Mouse (Mus musculus) c-Kit-positive CD71-positive TER-119-negative erythroid progenitor cells, embryonic 14.5 days (primary cell): ENCODE data around the gene Zcchc2.

Experiments used
- DNase-seq: peaks from one replicate; pipeline ENCODE4 v3.0.0-alpha.2; 2013; ENCODE audit warnings: low read depth

Gene Zcchc2

DNA sequence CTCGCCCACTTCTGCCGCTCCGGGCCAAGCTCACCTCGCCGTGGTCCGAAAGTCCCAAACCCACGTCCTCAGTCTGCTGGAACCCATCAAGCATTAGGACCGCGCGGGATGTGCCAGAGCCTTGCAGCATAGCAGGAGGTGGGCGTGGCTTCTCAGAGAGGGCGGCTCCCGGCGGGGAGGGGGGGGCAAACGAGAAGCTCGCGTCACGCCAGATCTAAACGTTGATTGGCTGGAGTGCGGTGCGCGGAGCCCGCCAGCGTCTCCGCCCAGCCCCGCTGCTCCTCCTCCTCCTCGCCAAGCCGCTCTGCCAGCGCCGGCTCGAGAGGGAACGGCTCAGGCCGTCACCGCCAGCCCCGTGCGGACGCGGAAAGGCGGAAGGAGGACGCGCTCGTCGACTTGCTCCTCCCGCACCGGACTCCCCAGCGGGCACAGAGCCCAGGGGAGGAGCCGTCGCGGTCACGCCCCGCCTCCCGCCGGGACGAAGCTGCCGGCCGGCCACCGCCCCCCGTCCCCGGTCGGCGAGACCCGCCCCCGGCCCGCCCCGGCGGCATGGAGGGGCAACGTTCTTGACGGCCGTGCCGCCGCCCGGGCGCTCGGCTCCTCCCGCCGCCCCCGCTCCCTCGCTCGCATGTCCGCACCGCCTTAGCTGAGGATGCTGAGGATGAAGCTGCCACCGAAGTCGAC lies at the start of gene Zcchc2:
Zcchc2 (plus strand) TSS at position 269 of the 684 bp plus-strand sequence.
- peak; percentile 91 for DNase-seq

DNA sequence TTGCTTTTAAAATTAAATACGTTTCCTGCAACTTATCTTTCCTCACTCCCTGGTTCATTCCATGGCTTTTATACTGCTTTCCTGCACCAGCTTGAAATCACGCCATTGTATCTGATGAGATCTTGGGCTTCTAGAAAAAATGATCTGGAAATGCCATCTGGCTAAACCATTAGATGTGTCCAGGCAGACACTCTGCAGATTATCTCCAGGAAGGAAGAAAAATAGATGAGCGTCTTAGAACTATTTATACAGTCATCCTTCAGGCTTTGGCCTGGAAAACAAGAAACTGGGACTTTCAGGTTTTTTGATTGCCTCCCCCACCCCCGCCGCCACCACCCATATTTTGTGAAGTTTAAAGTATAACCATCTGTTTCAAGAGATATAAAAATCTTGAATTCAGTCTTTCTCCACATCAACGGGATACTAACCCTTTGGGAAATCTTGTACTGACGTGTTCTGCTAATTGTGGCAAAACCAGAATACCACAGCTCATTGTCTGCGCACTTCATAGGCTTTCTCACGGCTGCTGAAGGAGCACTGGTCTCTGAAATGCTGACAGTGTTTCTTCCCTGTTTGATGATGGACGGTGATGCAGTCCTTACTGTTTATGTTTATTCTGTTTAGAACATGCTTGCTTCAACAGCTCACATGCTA lies 45.2 kb upstream of the Zcchc2 start:
- DNase-seq: no peak

DNA sequence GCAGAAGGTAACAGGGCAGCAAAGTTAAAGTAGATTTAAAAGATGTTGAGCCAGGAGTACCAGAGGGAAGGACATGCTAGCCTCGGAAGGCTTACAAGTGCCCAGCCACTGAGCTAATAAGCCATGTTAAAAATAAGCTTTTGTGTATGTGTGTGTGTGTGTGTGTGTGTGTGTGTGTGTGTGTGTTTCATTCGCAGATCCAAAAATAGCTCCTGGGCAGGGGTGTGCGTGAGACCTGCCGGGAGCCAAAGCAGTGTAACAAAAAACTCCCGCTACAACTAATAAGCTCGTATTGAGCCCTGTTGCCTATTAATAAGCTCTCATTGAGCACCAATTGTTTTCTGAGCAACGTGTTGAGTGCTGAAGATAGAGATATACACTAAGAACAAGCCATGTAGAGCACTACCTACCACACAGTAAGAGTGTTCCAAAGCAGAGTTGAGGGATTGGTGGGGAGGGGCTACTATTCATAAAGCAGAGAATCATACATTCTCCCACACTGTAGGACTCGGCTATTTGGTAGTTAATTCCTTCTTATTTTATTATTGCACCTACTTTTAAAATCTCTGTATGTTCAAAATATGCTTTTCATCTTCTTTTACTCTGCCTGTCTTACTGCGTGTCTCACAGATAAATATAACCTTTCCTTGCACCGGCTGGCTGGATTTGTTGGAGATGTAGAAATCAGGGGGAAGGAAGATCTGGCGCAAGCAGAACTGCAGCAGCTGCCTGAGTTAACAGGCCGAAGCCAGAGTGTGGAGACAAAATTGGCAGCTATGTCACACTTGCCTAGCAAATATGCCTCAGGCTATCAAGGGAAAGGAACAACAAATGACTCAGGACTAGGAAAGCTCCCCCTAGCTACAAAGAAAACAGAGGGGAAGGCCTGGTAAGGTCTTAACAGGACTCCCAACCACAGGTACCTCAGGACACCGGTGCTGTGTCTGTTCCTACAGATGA lies 43.3 kb upstream of the Zcchc2 start:
- DNase-seq: no peak

DNA sequence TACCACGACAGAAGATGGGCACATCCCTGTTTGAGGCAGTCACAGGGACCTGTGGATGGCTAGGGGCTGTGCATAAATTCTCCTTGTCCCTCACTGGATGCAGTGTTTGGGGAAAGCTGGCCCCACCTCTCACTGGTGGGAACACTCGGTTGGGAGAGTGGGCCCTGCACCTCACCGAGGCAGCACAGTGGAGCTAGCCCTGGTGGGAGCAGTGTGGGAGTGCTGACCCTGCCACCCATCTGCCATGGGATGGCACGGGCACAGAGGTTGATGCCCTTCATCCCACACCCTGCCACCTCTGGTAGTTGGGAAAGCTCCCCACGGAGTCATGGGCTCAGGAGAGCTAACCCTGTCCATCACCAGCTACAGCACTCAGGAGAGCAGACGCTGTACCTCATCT lies 41.9 kb upstream of the Zcchc2 start:
- DNase-seq: no peak

DNA sequence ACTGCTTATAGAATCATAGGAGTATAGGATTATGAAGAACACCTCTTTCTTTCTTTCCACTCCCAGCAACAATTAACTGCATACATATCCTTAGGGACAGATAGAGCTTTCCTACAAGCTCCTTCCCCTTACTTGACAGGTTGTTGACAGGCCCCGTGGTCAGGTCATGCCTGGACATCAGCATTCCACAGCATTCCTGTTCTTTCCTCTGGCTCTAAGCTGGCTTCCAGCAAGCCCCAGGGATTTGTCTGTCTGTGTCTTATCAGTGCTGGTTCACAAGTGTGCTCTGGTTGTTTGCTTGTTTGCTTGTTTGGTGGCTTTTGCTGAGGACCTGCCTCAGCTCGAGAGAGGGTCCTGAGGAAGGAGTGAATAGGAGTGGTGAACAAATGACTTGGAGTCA lies 36.6 kb upstream of the Zcchc2 start:
- no peak for DNase-seq

DNA sequence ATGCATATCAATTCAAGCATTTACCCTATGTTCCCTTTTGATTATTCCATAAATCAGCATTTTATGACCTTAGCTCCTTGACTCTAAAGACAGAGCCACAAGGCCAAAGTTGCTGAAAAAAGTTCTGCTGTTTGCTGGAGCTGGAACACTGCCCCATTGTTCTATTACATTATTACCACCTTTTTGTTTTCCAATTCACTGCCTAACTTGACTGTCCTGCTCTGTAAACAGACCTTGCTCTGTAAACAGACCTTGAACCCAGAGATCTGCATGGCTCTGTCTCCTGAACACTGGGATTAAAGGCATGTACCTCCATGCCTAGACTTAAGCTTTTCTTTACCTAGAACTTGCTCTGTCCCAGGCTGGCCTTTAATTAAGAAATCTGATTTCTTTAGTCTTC lies 36.2 kb upstream of the Zcchc2 start:
- no peak for DNase-seq

DNA sequence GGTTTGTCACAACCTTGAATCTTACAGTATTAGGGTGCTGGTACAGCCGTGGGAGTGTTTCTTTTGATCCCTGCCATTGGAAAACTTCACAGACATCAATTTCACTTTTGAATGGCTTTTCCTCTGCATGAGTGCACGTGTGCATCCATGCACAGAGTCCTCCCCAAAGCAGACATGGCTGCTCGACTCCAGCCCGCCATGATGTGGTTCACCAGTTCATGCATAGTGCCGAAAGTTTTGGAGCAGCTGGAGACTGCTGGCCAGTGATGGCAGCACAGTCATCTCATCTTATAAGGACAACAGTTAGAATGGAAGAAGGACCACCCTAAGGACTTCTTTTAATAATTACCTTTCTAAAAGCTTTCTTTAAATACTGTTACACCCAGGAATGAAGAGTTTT lies 34.1 kb upstream of the Zcchc2 start:
- no peak for DNase-seq

DNA sequence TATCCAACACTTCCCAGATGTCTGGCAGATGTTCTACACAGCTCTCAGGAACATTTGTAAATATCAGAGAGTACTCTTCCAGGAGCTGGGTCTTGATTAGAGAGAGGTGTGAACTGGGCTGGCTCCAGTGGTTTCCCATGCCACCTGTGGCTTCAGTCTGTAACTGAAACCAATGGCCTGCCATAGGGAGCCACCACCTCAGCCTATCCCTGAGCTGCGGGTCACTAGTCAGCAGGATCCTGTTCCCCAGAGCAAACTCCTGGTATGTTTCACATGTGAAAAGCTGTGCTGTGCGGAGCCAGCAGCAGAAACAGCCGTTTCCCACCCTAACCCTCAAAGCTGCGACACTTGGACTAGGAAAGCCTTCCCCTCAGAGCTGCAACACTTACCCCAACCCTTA lies 28.7 kb upstream of the Zcchc2 start:
- no peak for DNase-seq

DNA sequence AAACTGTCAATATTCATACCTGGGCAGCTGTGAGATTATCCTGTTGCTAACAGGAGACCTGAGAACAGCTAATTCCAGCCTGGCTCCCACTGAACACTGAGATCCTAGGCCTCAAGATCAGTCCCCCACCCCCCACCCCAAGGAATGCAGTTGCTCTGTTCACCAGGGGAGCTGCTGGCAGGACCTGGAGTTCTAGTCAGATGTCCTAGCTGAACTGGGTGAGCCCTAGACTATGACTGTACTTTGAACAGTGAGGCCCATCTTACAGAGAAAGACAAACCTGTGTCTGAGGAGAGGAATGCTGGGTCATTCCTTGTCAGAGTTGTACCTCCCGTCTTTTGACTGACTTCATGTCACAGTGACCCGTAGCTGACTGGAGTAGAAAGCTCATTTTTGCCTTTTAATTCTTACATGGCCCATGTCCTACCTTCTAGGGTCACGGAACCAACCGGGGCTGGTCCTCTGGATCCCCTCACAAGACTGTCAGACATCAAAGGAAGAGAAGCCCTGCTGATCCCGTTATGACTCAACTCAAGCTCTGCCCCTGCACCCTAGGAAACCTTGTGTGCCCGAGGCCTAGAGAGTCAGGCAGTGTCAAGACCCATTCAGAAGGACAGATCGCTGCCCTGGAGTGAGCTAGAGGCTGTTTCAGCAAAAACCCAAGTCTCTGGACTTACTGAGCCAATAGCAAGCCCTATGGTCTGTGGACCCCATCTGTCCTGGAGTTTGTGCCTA lies 28.0 kb upstream of the Zcchc2 start:
- no peak for DNase-seq

DNA sequence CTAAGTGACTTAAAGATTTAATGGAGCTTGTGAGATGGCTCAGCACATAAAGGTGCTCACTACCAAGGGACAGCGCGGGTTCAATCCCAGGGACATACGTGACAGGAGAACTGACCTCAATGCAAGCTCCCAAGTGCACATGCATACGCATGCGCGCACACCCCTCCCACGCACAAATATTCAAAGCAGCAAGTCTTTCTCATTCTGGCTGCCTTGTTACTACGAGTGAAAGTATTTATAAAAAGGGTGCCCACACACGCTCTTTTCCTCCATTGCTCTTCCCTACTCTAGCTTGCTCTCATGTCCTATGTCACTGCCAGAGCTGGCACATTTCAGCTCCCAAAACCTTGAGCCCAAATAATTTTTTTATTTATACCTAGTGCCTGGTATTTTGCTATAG lies 27.4 kb upstream of the Zcchc2 start:
- no peak for DNase-seq

DNA sequence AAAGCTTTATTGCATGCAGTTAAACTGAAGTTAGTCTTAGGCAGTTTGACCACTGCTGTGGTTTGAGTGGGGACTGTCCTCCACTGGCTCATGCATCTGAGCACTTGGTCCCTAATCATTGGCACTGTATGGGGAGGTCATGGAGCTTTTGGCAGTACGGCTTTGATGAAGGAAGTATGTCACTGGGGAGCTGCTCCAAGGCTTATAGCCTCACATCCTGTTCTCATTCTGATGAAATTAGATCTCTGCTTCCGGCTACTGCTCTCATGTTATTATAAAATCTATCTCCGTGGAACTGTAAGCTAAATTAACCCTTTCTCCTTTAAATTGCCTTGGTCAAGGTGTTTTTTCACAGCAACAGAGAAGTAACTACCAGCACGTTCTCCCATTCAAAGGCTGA lies 25.7 kb upstream of the Zcchc2 start:
- no peak for DNase-seq

DNA sequence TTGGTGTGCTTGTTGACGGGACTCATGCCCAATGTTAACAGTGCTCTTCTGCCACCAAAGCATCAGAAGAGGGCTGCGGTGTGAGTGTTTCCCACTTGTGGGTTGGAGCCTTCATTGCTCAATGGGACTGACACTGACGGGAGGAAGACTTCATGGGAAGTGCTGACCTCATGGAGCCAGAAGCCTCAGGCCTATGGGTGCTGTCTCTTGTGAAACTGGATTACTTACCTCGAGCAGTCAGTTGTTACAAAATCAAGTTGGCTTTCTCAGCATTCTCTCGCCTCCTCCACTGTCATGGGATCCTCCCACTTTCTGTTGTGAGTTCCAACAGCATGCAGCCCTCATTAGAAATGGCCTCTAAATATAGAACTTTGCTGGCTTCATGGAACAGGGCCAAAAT lies 25.0 kb upstream of the Zcchc2 start:
- DNase-seq: no peak

DNA sequence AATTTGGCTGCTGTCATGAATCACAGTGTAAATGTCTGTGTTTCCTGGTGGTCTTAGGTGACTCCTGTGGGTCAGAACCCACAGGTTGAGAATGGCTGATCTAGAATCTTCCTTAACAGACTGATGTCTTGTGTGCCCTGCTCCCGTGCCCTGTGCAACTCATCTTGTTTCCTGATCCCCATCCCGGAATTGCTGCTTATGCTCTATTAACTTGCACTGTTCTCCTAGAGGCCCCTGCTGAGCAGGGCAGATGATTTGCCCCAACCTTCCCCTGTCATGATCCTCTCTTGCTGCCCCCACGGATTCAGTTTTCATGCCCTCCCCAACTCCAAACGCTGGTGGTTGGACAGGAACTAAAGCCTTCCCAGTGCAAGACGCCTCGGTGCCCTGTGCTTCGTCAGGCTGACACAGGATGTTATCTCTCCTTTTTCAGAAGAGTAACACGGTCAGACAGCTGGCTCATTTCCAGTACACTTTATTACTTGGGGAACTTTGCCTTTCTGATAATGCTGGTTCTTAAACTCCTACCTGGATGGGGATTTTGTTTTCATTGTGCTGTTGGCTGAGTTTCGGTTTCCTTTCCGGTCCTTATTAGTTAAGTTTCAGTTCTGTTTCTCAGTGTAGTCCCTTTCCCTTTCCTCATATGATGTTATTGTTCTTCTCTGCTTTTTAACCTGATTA lies 18.6 kb upstream of the Zcchc2 start:
- DNase-seq: peak; percentile 15

DNA sequence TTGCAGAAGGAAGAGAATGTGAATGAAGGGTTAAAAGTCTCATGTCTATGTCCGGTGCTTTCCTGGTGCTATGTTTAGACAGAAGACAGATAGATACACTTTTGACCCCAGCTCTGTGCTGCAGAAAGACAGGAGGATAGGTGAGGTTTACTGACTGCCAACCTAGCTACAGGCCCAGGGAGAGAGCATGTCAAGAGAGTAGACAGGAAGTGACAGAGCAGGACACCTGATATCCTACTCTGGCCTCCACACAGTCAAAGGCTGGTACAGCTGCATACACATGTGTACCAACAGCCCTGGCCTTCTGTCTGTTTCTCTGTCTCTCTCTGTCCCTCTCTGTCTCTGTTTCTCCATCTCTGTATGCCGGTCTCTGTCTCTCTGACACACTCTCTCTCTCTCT lies 16.2 kb upstream of the Zcchc2 start:
- DNase-seq: no peak

DNA sequence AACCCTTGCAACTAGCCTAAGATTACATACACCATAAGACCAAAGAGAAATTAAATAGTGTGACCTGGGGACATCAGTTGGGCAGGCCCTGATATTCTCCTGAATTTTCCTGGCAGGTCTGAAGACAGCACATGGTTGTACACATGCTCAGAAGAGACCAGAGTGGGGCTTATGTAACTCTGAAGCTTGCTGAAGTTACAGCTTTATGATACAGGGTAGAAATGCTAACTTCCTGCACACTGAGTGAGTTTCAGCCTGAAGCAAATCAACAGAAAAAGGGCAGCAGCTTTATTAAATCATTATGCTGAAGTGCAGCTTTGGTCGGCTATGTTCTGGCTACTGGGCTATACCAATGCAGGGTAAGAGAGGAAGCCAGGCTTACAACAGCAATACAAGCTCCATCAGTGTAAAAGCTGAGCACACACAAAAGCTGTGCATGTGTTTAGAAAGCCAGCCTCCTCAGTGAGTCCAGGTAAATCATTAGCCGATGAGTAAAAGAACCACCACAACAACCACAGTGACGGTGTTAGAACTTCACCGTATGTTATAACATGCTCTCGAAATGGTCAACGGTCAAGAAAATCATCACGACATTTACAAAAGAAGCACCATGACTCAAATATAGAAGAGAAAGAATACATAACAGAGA lies 12.6 kb upstream of the Zcchc2 start:
- DNase-seq: no peak

DNA sequence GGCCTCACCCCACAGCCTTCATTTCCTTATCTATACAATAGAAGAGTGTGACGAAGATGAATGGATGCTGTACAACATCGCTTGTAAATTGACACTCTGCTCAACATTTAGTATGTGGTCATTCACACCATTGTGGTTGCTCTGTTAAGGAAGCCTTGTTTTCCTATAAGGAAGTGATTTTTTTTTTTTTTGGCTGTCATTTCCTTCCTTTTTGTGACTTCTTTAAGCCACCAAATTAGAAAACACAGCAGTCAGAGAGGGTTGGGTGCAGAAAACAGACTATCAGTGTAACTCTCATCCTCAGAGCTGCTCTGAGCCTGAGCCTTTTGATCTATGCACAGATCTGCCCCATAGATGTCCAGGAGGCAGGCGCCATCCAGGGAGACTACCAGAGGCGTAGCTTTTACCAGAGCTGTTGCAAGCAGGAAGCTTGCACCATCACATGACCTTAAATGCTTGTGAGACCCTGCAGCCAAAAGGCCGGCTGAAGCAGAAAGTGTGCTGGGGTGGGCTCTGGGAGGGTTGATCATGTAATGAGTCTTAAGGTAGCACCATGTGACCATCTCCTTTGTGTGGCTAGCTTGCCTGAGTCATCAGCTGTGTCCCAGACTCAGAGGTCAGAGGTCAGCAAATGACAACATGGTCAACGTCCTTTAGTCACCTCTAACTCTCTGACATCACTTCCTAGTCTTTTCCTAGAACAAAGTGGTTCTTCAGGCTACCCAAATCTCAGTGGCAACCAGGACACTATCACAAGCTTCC lies 9.2 kb upstream of the Zcchc2 start:
- DNase-seq: no peak

DNA sequence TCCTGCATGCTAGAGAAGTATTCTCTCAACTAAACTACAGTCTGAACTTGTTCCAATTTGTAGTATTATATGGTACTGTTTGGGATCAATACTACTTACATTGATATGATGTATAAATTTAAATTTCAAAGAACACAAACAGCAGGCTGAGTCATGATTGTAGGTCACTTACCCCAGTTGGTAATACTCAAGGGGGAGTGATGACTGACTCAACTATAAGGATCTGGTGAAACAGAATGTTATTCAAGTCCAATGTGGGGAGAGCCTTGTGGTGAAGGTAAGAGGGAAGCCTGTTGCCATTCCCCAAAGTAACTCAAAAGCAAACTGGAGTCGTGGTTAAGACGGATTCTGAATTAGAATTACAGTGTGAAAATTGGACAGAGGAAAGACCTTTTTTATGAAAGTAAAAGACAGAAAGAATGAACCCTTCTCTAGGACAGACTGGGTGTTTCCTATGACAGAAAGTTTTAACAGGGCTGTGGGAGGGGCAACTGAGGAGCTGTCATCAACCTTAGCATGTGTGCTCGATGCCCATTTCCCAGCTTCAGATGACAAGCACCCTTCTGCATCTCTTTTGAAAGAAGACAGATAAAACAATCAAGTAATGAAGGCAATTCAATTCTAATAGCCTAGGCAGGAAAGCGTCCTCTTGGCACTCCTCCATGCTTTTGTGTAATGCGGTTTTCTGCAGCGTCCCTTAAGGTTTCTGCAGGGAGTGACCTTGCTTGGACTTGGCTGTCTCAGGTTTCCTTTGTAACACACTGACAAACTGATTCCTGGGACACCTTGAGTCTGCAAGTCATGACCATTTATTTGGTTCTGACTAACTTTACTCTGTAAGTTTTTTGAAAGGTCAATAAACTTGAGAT lies 7.5 kb upstream of the Zcchc2 start:
- no peak for DNase-seq

DNA sequence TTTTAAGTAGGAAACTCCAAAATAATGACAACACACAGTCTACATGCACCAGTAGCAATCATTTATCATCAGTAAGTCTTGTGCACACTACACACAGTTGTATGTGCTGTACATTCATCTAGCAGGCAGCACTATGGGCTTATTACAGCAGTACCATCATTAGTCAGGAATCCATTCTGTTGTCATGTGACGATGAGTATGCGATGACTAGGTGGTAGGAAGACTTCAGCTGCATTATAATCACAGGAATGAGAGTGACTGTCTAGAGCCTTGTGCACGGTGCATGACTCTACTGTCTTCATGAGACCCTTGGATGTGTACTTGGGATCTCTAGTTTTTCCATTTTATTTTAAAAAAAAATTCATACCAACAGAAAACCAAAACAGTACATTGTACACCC lies 6.0 kb upstream of the Zcchc2 start:
- DNase-seq: no peak

DNA sequence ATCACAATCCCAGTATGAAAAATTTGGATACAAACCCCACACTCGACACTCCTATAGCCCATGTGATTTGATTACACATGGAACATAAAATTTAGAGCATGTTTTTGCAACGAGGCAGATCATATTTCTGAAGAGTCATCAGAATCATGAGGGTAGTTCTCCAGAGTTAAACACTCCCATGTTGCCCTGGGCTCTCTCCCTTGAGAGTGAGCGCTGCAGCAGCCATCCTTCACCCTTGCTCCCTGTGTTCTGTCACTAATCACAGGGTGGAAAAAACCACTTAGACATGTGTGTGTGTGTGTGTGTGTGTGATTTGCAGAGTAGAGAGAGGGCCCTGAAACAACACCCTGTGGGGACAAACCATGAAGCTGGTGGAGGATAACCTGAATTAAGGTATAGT lies 2.0 kb upstream of the Zcchc2 start:
- no peak for DNase-seq
